Mouse (Mus musculus): ENCODE measurements around the gene Hoxb5. TPM values are rescaled to one million over a fixed set of nuclear protein-coding genes. Genes with fewer than 3 reads are reported as not detected.

Hoxb5 gene
- total and polyA plus RNA-seq, 2 experiments from 2014 or later = 1.5 TPM; not detected in 1

DNA sequence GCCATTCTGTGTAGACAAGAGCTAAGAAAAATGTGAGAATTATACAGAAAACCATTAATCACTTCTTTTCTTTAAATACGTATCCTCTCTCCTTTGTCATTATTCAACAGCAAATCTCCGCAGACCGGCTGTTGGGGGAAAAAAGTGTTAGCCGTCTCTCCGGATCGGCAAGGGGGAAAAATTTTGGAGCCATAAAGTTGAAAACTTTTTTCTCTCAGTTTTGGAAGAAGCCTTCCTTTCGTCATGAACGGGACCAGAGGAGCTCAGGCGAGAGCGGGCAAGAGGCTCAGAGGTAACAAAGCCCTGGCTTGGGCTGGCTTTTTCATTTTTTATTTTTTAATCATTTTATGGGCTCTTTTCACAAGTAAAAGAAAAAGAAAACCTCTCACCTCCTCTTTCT is 20.0 kb downstream of the Hoxb5 start, which contains the start of gene Hoxb3:
Gene Hoxb3, plus strand, starts transcription at position 173 of the 400 bp plus-strand sequence.
- Histone ChIP-seq H3K4me2 (ENCODE audit: low read depth, low read length, poor library complexity, severe bottlenecking) (no peak within 1 kb of the TSS), H3K9me3 (ENCODE audit: low read length) (no peaks in the 10 kb centered on the region), H3K36me3 (ENCODE audit: insufficient read depth, low read length) (no peaks in the 10 kb centered on the region), H3K4me3 (ENCODE audit: low read depth, low read length) (no peak within 1 kb of the TSS), H3K27me3 (ENCODE audit: insufficient read depth, low read length) (peaks cover 99% of the 10 kb centered on the region), H3K9ac (replicated peaks; ENCODE audit: low read length, poor library complexity, severe bottlenecking) (no peak within 1 kb of the TSS), H3K4me1 (ENCODE audit: insufficient read depth, low read length) (no peaks in the 10 kb centered on the region), H3K27ac (ENCODE audit: low read depth, low read length) (no peak within 1 kb of the TSS)
- WGBS = 7% methylated on average over 10 of the region's 10 CpGs
- TF ChIP-seq CTCF (IDR thresholded peaks at IDR 0.05) = no peak
- DNase-seq (ENCODE audit: low spot score) (no peak), ATAC-seq (ENCODE audit: low FRiP score) (no peak)

- DNase-seq (ENCODE audit: low spot score) = no peak
- TF ChIP-seq CTCF (IDR thresholded peaks at IDR 0.05) = no peak
- Histone ChIP-seq H3K4me1 (ENCODE audit: insufficient read depth, low read length) (no peaks in the 10 kb centered on the region), H3K4me3 (ENCODE audit: low read depth, low read length) (no peak overlapping the region), H3K9me3 (ENCODE audit: low read length) (no peaks in the 10 kb centered on the region), H3K36me3 (ENCODE audit: insufficient read depth, low read length) (no peaks in the 10 kb centered on the region), H3K9ac (replicated peaks; ENCODE audit: low read length, poor library complexity, severe bottlenecking) (no peak overlapping the region), H3K27ac (ENCODE audit: low read depth, low read length) (no peak overlapping the region), H3K27me3 (ENCODE audit: insufficient read depth, low read length) (peaks cover 99% of the 10 kb centered on the region), H3K4me2 (ENCODE audit: low read depth, low read length, poor library complexity, severe bottlenecking) (no peak overlapping the region)
- 0% methylated on average over 5 of the region's 5 CpGs for WGBS
- ATAC-seq (ENCODE audit: low FRiP score) = no peak
Observed at GRCm38 (mm10) chr11:96324125-96324524, 21.0 kb downstream of the Hoxb5 start.

- Histone ChIP-seq H3K27me3 (ENCODE audit: insufficient read depth, low read length) (peaks cover 99% of the 10 kb centered on the region), H3K4me1 (ENCODE audit: insufficient read depth, low read length) (no peaks in the 10 kb centered on the region), H3K4me2 (ENCODE audit: low read depth, low read length, poor library complexity, severe bottlenecking) (no peak overlapping the region), H3K4me3 (ENCODE audit: low read depth, low read length) (no peak overlapping the region), H3K27ac (ENCODE audit: low read depth, low read length) (no peak overlapping the region), H3K36me3 (ENCODE audit: insufficient read depth, low read length) (no peaks in the 10 kb centered on the region), H3K9me3 (ENCODE audit: low read length) (no peaks in the 10 kb centered on the region), H3K9ac (replicated peaks; ENCODE audit: low read length, poor library complexity, severe bottlenecking) (no peak overlapping the region)
- 5% methylated on average over 8 of the region's 8 CpGs for WGBS
- no peak for DNase-seq (ENCODE audit: low spot score)
- no peak for ATAC-seq (ENCODE audit: low FRiP score)
- no peak for TF ChIP-seq CTCF (IDR thresholded peaks at IDR 0.05)
Observed at GRCm38 (mm10) chr11:96324965-96325364, 21.8 kb downstream of the Hoxb5 start.

- no peak overlapping the region for H3K4me2 ChIP-seq (ENCODE audit: low read depth, low read length, poor library complexity, severe bottlenecking)
Observed at GRCm38 (mm10) chr11:96325747-96326212, 22.6 kb downstream of the Hoxb5 start.

GRCm38 (mm10) chr11:96326705-96327104 is 23.6 kb downstream of the Hoxb5 start:
- H3K27me3 ChIP-seq (ENCODE audit: insufficient read depth, low read length) = peaks cover 100% of the 10 kb centered on the region
- no peaks in the 10 kb centered on the region for H3K36me3 ChIP-seq (ENCODE audit: insufficient read depth, low read length)
- no peak for ATAC-seq (ENCODE audit: low FRiP score)
- no peaks in the 10 kb centered on the region for H3K9me3 ChIP-seq (ENCODE audit: low read length)
- H3K27ac ChIP-seq (ENCODE audit: low read depth, low read length) = no peak overlapping the region
- H3K9ac ChIP-seq (replicated peaks; ENCODE audit: low read length, poor library complexity, severe bottlenecking) = no peak overlapping the region
- no peak for DNase-seq (ENCODE audit: low spot score)
- H3K4me1 ChIP-seq (ENCODE audit: insufficient read depth, low read length) = no peaks in the 10 kb centered on the region
- H3K4me3 ChIP-seq (ENCODE audit: low read depth, low read length) = no peak overlapping the region
- WGBS = under 1% methylated on average over 12 of the region's 12 CpGs
- H3K4me2 ChIP-seq (ENCODE audit: low read depth, low read length, poor library complexity, severe bottlenecking) = no peak overlapping the region
- no peak for TF ChIP-seq CTCF (IDR thresholded peaks at IDR 0.05)

More at GRCm38 (mm10) chr11:96325747-96326212, 22.6 kb downstream of the Hoxb5 start:
- Histone ChIP-seq H3K36me3 (ENCODE audit: insufficient read depth, low read length) (no peaks in the 10 kb centered on the region), H3K4me1 (ENCODE audit: insufficient read depth, low read length) (no peaks in the 10 kb centered on the region), H3K27me3 (ENCODE audit: insufficient read depth, low read length) (peaks cover 100% of the 10 kb centered on the region), H3K4me3 (ENCODE audit: low read depth, low read length) (no peak overlapping the region), H3K9ac (replicated peaks; ENCODE audit: low read length, poor library complexity, severe bottlenecking) (no peak overlapping the region), H3K27ac (ENCODE audit: low read depth, low read length) (no peak overlapping the region), H3K9me3 (ENCODE audit: low read length) (no peaks in the 10 kb centered on the region)
- whole genome bisulfite sequencing = 3% methylated on average over 22 of the region's 22 CpGs
- ATAC-seq (ENCODE audit: low FRiP score) = no peak
- no peak for TF ChIP-seq CTCF (IDR thresholded peaks at IDR 0.05)
- DNase-seq (ENCODE audit: low spot score) = no peak

- Histone ChIP-seq H3K4me1 (ENCODE audit: insufficient read depth, low read length) (no peaks in the 10 kb centered on the region), H3K9me3 (ENCODE audit: low read length) (no peaks in the 10 kb centered on the region), H3K27ac (ENCODE audit: low read depth, low read length) (no peak overlapping the region), H3K36me3 (ENCODE audit: insufficient read depth, low read length) (no peaks in the 10 kb centered on the region), H3K4me3 (ENCODE audit: low read depth, low read length) (no peak overlapping the region), H3K9ac (replicated peaks; ENCODE audit: low read length, poor library complexity, severe bottlenecking) (no peak overlapping the region), H3K27me3 (ENCODE audit: insufficient read depth, low read length) (peaks cover 100% of the 10 kb centered on the region), H3K4me2 (ENCODE audit: low read depth, low read length, poor library complexity, severe bottlenecking) (no peak overlapping the region)
- no peak for TF ChIP-seq CTCF (IDR thresholded peaks at IDR 0.05)
- no peak for DNase-seq (ENCODE audit: low spot score)
- WGBS = 3% methylated on average over 7 of the region's 7 CpGs
- no peak for ATAC-seq (ENCODE audit: low FRiP score)
Observed at GRCm38 (mm10) chr11:96327122-96327521, 24.0 kb downstream of the Hoxb5 start.
